Mouse (Mus musculus): ENCODE results near the gene Atad5.

GRCm38 (mm10) chr11:80168611-80169249 lies 79.5 kb downstream of the Atad5 start:
- TF ChIP-seq CTCF (conservative IDR thresholded peaks at IDR 0.05; ENCODE audit: low read length) = no peak
- no peak for TF ChIP-seq POU5F1 (IDR thresholded peaks at IDR 0.05; ENCODE audit: borderline replicate concordance, low read length)

Measured in E14TG2a.4 (cell line).